Mouse (Mus musculus): ENCODE measurements at regions not wholly inside any gene's neighbourhood (a gene's known extent, or its start where the extent isn't known, plus 50 kb on each side); places are given as distances from the start of the nearest gene placed in this dataset.

DNA sequence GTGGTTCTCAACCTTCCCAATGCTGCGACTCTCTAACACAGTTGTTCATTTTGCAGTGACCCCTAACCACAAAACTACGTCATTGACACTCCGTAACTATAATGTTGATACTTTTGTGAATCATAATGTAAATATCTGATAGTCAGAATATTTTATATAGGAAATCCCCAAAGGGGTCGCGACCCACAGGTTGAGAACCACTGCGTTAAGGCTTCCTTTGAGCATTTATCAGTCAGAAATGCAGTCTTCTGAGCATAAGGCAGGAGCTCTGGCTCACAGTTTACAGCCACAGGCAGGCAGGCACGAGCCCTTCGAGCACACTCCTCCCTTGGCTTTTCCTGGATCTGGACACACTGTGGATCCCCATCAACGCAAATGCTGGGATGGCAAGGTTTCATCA lies 57.0 kb downstream of the Nxnl2 start:
- DNase-seq (ENCODE audit: low spot score in 2 of 2): no peak

DNA sequence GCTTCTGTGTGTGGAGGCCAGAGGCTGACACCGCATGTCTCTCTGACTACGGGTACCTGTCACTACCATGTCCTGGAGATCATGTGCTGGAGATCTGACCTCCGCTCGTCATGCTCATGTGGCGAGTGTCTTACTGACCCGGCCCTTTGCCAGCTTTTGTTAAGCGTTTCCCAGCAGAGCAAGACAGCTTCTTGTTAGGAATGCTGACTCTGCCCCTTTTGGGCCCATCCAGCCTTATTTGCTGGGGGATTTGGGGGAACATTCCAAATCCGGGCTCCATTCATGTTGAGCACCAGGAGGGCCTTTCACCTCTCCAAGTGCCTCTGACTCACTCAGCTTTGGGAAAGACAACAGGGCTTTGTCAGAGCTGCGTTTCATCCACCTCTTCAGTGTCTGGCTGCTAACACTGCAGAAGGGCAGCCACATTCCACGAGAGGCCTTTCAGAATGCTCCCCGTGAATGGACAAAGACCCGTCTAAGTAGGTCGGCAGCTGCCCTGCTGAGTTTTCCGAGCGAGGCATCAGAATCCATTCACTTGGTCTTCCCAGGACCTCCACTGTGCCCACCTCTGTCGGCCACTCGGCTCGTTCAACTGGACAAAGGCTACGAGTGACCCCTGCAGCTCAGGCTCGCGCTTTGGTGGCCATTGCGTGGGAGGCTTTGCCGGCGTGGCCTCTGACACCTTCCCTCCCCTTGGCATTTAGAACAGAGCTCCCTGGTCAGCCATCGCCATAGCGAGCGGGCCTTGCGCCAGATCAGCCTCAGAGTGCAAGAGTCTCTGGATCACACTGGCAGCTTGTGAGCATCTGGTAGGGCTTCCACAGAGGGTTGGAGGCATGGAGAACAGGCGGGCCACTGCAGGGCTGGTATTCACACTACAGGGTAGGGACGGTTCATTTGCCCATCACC lies 58.3 kb downstream of the Nxnl2 start:
- peak; percentile 62 to 64 for DNase-seq (ENCODE audit: low spot score in 2 of 2)

DNA sequence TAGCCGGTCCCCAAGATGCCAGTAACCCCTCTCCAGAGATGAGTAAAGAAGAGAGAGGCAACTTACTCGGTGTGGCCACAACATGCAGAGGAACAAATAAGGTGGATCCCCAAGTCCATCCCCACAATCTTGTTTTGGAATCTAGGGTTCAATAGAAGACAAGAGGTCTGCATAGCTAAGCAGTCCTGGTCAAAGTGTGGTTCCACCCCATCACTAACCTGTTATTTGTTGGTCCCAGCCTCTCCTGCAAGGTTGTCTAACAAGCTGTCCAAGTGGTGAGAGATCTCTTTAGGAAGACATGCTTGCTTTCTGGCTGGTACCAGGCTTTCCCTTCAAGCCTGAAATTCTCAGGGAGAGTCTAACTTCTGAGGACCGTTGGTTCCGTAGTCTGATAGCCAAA lies 59.0 kb downstream of the Nxnl2 start:
- DNase-seq (ENCODE audit: low spot score in 2 of 2): no peak

DNA sequence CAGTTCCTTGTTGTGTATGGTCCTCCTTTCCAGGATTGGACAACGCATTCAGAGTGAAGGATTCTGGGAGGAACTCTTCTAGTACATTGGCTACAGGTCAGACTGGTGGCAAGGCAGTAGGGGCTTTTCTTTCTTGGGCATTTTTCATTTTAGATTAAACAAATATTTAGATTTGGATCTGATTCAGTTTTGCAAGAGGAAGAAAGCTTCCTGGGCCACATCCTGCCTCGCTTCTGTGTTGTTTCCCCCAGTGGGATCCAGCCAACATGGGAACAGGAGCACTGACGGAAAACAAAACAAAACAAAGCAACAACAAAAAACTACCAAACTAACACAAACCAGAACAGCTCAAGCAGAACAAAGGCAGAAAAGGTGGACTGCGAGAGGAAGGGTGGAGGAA lies 60.8 kb downstream of the Nxnl2 start:
- no peak for DNase-seq (ENCODE audit: low spot score in 2 of 2)

DNA sequence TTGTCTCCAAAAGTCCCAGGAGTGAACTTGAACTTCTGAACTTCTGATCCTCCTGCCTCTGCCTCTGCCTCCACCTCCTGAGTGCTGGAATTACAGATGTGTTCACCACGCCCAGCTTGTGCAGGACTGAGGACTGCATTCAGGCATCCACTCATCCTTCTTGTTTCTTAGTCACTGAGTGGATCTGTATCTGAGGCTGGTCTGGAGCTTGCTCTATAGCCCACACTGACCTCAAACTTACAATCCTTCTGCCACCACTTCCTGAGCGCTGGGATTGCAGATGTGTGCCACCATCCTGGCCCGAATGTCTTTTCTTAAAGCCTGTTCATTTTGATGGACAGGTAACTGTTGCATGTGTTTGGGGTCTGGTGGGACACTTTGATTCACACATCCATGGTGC lies 76.6 kb downstream of the Nxnl2 start:
- no peak for DNase-seq (ENCODE audit: low spot score in 2 of 2)

DNA sequence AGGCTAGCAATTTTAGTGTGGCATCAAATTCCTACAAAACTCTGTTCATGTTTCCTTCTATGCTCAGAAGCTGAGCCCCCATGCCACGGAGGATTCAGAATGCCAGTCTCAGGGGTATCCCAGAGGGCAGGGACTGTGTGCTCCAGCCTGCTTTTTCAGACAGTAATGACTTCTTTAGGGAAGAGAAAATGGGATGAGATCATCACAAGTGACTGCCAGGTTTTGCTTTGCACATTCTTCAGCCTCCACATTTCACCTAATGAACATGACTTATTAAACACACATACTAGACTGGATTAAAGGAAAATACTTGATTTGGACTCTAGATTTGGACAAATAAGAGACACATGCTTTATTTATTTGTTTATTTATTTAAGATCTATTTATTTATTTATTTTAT lies 82.5 kb downstream of the Nxnl2 start:
- DNase-seq (ENCODE audit: low spot score in 2 of 2): no peak

DNA sequence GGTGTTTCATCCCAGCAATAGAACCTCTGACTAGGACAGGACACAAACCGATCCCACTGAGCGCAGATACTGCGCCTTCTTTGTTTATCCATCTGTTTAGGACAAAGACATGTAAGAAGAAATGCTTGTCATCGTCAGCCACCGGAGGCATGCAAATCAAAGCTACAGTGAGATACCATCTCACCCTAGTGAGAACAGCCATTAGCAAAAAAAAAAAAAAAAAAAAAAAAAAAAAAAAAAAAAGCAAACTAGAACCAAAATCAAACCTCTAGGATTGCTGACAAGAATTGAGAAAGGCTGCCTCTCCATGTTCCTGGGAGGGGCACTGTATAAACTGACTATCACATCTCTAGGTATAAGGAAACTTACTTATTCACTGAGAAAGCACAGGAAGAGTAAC lies 84.9 kb downstream of the Nxnl2 start:
- no peak for DNase-seq (ENCODE audit: low spot score in 2 of 2)

DNA sequence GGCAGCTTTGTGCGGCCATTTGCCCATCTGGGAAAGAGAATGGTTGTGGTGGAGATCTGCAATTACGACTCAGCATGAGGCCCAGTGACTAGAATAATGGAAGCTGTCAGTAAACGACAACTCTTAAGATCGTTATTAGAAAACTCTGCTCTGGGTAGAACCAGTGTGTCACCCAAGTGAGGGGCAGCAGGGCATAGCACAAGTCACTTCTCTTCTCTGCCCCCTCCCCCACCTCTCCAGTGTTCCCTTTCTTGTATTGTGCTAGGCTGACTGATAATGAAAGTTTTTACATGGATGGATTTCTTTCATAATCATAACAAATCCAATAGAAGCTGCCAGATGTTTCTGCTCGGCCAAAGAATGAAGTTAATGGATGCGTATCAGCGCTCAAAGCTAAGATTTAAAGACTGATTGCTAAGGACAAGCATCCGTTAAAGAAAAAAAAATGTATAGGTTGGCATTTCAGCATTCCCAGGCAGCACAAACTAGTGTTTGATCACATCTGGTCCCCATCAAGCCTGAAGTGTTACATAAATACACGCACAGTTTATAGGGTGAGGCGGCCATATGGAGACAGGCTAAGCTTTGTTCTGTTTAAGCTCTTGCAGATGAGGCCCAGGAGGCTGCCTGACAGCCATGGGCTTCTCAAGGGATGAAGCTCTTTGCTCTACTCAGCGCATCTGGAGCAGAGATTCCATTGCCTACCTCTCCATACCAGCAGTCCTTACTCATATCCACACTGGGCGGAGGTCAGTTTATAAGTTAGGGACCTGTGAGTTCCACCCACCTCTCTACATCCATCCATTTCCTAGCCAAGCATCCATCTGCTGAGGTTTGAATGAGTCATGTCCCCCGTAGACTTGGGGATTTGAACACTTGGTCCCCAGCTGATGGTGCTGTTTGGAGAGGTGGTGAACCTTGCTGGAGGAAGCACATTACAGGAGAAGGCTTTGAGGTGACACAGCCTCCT lies 88.2 kb downstream of the Nxnl2 start:
- DNase-seq (ENCODE audit: low spot score in 2 of 2): peak in 1 of 2 experiments; percentile 4

DNA sequence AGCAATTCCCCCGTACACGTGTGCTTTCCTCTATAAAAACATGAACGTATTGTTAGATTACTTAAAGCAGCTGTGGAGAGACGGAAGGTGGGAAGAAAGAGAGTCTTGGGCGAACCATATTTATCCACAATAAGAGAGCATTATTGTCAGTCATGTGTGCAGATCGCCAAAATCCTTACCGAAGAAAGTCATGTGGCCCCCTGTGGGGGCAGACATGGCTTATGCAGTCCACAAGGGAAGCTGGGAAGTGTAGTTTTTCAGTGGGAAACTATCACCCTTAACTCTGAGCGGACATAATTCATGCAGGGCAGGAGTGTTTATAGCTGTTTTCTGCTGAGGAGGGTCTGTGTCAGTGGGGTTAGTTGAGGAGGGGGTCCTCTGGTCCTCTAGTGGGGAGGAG lies 90.8 kb downstream of the Nxnl2 start:
- DNase-seq (ENCODE audit: low spot score in 2 of 2): peak; percentile 51 to 62

DNA sequence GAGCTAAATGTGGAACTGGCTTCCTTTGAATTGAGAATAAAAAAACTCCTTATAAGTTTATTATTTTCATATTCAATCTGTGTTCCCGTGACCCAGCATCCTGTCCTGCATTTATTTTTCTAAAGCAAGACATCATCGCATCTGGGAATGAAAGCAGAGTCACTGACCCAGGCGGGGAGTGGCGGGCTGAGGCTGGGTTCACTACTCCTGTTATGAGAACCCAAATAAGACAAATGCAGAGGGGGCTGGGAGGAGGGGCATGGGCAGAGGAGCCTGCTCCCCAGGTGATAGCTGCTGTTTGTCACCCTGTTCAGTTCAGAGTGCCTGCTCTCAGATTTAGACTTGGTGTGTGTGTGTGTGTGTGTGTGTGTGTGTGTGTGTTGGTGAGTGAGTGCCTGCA lies 102.0 kb downstream of the Nxnl2 start:
- no peak for DNase-seq (ENCODE audit: low spot score in 2 of 2)

DNA sequence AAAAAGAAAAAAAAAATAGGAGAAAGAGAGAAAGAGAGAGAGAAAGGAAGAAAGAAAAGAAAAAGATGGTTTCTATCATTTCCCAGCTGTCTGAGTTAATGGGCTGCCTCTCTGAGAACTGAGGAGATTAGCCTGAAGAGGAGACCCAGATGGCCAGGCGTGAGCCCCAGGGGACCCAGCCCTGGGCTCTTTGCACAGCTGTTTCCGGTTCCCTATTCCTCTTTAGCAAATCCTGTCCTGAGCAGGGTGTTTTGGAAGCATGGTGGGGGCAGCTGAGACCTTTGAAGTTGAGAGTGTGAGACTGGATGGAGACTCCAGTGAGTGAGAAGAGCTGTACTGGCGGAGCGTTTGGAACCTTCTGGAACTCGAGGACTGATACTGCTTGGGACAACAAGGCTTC lies 103.8 kb downstream of the Nxnl2 start:
- DNase-seq (ENCODE audit: low spot score in 2 of 2): no peak

DNA sequence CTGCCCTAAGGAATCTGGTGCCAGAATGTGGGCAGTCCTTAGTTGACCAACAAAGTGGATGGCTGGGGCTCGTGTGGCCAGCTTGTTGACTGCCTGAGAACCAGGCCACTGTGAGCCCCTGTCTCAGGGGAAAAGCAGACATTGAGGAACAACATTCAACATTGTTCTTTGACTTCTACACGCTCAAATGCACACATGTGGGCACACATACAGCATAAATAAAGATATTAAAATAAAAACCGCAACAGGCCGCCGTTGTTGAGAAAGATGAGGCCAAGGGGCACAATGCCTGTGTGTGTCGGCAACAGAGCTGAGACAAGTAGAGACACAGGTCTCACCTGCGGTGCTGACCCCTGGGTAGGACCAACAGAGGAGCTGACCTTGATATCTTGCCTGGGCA lies 105.8 kb downstream of the Nxnl2 start:
- DNase-seq (ENCODE audit: low spot score in 2 of 2): no peak

DNA sequence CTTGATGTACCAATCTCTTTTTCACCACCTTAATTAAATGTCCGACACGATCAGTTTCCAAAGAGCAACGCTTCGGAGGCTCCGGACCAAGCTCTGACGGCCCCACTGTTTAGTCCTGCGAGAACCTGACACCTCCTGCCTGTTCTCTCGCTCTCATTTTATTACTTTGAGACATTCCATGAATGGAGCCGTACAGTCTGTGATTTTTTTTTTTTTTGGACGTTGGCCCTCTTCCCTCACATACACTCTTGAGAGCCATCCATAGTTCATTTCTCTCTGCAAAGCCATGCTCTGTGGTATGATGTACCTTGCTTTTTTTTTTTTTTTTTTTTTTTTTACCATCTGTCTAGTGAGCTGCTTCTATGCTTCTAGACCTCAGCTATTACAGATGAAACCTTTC lies 106.7 kb downstream of the Nxnl2 start:
- no peak for DNase-seq (ENCODE audit: low spot score in 2 of 2)

DNA sequence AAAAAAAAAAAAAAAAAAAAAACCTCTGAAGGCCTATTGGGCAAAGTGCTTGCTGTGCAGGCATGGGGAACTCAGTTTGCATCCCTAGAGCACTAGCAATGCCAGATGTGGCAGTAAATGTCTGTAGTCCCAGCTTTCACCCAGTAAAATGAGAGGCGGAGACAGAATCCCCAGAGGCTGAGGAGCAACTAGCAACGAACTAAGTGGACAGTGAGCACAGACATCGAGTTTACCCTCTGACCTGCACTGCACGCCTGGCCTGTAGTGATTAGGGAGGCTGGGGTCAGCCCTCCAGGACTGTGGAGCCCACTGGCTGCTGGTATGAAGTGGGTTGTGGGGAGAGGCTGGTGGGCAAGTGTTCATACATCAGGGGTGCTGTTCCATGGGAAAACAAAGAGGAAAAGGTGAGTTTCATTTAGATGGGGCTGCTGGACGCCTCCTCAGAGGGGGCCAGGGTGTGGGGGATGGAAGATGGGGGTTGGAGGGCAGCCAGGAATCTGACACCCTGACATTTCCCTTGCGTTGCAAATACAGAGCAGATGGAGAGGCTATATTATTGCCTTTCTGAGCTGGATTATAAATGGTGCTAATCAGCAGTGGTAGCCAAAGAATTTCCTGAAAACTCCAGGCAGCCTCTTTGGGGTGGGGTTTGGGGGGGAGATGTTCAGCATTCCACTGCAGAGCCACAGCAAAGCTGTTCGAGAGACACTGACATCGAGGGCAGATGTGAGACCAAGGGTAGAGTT lies 109.0 kb downstream of the Nxnl2 start:
- no peak for DNase-seq (ENCODE audit: low spot score in 2 of 2)

DNA sequence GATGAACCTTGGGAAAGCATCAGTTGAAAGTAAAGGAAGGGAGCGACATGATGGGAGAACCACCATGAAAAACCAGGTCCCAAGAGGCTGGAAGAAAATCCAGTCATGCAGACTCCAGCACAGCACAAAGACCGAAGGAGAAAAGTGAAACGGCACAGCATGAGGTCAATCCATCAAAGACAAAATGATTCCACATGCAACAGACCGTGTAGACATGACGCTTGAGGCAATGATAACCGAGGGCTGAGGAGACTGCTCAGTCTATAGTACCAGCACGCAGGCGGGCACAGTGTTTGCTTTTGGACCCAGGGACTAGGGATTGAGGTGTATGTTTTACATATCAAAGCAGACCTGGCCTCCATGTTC lies 109.5 kb downstream of the Nxnl2 start:
- no peak for DNase-seq (ENCODE audit: low spot score in 2 of 2)

DNA sequence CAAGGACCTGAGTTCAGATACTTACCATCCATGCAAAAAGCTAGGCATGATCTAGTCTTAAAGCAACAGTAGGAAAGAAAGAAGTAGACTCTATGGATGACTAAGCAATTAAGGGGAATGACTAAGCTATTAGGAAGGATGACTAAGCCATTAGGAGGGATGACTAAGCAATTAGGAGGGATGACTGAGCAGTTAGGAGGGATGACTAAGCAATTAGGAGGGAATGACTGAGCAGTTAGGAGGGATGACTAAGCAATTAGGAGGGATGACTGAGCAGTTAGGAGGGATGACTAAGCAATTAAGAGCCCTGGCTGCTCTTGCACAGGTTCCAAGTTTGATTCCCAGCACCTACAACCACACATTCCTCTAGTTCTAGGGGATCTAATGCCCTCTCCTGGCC lies 113.9 kb downstream of the Nxnl2 start:
- no peak for DNase-seq (ENCODE audit: low spot score in 2 of 2)

DNA sequence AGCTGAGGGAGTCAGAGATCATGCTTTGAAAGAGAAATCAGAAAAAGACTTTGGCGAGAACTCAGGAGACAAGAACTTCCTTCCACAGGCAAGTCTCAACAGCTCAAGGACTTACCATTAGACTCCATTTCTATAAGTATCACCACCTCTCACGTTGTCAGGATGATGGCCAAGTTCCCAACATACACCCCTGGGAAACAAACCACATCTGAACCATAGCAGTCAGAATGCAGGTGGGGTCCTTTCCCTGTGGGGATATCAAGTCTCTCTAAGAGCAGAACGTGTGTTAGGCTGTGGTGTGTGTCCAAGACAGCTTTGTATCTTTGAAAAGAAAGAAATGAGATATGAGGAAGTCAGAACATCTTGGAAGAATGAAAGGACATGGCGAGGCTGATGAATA lies 118.6 kb downstream of the Nxnl2 start:
- DNase-seq (ENCODE audit: low spot score in 2 of 2): no peak

DNA sequence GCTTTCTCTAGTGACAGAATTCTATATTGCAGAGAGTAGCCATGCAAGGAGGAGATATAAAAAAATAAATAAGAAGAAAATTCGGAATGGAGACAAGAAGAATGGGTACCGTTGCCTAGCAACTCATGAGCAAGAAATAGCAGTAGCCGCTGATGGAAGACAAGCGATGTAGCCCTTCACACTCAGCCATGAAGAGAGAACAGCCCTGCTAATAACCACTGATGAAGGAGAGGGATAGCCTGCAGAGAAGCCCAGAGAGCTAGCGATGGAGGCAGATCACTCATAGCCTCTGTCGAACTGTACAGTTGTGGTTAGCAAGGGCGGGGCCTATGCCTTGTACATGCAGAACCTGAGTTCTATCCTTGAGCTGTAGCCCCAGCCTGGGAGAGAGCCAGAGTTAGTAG lies 118.4 kb upstream of the S1pr3 start:
- DNase-seq (ENCODE audit: low spot score in 2 of 2): peak; percentile 59 to 76

DNA sequence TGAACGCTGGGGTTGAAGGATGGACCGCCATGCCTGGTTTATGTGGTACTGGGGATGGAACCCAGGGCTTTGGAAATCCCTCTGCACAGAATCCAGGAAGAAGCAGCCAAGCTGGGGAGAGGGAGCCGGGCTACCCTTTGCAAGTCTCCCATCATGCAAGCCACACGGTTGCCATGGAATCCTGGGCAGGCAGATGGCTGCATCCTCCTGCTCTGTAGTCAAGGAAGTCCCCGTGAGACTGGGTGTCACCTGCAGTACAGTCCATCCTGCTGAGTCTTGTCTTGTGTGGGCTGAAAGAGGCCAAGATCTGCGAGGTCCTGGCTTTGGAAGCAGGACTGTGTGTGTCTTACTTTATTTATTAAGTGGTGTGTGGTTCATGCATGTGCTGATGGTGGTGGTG lies 117.5 kb upstream of the S1pr3 start:
- peak; percentile 72 to 76 for DNase-seq (ENCODE audit: low spot score in 2 of 2)

DNA sequence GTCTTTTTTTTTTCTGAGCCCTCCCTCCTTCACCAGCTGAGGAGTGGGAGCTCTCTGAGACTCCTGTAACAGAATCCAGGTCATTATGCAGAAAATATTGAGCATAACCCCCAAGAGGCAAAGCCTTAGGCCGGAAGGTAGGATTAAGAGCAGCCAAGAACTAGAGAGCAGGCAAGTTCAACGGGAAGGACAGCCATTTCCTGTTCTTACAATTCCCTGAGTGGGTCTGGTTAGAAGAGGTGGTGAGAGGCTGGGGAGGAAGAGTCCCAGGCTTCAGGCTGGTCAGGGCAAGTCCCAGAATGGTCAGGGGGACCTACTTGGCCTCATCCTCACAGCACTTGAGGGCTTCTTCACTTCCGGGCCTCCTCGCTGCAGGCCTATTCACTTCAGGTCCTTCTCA lies 115.4 kb upstream of the S1pr3 start:
- DNase-seq (ENCODE audit: low spot score in 2 of 2): no peak

DNA sequence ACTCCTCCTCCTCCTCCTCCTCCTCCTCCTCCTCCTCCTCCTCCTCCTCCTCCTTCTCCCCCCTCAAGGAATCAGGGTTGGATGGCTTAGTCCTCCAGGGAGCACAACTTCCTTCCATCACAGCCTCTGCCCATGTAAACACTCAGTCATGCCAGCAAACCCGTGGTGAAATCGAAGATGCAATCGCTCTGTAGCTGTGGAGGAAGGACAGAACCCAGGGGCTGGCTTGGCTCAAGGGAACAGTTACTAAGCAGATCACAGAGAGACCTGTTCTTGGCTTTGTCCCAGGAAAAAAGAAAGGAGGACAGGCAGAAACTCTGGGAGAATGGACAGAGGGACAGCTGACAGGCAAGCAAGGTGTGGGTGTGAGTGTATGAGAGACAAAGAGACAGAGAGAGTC lies 112.6 kb upstream of the S1pr3 start:
- no peak for DNase-seq (ENCODE audit: low spot score in 2 of 2)

DNA sequence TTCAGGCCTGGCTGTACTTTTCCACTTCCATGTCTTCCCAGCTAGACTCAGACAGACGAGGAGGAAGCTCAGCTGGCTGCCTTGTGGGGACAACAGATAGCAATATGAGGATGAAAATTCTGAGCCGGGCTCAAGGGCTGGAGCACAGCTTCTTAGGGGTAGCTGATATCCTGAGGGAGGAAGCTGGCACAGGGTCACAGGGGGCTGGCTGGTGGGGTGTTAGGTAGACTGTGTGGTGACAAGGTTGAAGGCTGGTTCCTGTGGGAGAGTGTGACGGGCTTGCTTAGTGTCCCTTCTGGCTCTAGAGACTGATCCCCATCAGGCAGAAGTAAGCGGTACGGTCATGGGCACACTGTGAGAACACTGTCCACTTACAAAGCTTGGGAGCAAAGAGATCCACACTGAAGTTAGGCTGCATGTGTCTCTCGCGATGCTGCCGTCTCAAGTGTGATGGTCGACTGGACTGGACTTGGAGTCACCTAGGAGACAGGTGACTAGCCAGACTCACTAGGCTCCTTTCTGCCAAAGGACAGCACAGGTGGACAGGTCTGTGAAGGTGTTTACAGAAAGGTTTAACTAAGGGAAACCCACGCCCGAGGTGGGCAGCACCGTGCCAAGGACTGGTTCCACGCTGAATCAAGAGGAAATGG lies 111.1 kb upstream of the S1pr3 start:
- no peak for DNase-seq (ENCODE audit: low spot score in 2 of 2)

Data from right cerebral cortex, postnatal 10 days (tissue).